Mouse (Mus musculus) hematopoietic stem cell, adult 5-6 weeks (primary cell): Measurements from ENCODE around the gene Nfatc2. TPM values are rescaled to one million over a fixed set of nuclear protein-coding genes. Genes with fewer than 3 reads are reported as not detected.

Source experiments
- ATAC-seq, 2 experiments: fragments of 125-278 bp in 1 of 2; replicated peaks in 1 of 2; 2 replicates each; pipeline ENCODE4 v1.8.0; 2016 to 2017; ENCODE audit warnings: inconsistent platforms in 2 of 2, mild to moderate bottlenecking in 2 of 2, moderate number of reproducible peaks in 2 of 2, low read depth in 1 of 2, moderate TSS enrichment in 1 of 2; ENCODE audit not compliant: low FRiP score in 2 of 2, poor library complexity in 2 of 2, severe bottlenecking in 2 of 2, insufficient read depth in 1 of 2, low TSS enrichment in 1 of 2
- total RNA-seq: library from RNA; stranded (forward); fragments of 172-1452, 232-1000 nt; gene quantifications from 2 replicates; pipeline ENCODE4 v1.2.3, GENCODE M21; 2017

The Nfatc2 gene
- 5.6 and 9.6 TPM in 2 replicates for total RNA-seq

DNA sequence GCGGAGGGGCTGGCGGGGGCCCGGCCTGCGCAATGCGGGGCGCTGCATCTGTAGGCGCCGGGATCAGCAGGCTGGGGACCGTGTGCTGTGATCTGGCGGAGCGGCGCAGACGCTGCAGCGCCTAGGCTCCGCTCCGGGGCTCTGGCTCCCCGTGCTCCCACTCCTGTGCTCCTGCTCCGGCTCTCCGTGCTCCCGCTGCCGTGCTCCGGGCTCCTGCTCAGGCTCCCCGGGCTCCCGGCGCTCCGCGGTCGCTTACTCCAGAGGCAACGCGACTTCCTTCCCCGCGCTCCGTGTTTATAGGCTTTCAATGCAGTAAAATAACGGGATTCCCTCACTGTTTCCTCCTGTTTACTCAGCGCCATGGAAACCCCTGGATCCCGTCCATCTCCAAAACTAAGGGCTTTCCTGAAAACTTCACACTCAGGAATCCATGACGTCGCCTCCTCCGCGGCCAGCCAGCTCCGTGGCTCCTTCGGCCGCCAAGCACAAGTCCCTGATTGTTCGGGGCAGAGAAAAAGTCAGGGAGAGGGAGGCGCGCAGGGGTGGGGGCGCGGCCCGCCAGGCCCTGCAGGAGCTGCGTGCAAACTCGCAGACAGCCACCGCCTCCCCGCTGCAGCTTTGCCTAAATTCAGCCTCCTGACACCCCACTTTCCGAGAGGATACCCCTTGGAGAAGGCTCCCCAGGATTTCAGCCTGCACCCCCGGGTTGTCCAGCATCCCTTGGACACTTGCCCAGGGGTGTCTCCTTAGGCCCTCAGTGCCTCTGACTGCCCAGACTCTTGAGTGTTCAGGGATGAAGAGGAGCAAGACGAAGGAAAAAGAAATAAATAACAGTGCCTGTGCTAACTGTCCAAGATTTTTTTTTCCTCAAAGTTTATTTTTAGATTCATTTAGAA is at the start of gene Nfatc2:
Nfatc2 (minus strand) TSS at position 167 of the 896 bp plus-strand sequence.
- ATAC-seq: peak in 1 of 2 experiments; percentile 18; a peak in 1 of 4 replicates

DNA sequence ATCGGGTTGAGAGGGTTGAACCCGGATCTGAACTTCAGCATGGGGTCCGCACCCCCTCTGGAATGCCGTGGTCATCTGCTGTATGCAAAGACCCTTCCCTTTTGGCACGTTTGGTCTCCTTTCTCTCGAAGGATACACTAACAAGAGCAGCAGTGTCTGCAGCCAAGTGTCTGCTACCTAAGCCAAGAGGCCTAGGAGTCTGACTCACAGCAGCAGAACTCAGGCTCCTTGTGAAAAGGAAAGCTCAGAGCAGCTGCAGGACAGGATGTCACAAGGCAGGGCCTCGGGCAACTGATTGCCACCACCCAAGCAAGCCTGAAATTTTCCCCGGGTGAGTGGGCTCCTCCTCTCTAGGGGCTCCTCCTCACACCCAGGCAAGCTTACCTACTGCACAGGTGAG is 46.7 kb upstream of the Nfatc2 start:
- no peak for ATAC-seq

- ATAC-seq: no peak
Measured at GRCm38 (mm10) chr2:168644855-168645254, 43.4 kb upstream of the Nfatc2 start.

DNA sequence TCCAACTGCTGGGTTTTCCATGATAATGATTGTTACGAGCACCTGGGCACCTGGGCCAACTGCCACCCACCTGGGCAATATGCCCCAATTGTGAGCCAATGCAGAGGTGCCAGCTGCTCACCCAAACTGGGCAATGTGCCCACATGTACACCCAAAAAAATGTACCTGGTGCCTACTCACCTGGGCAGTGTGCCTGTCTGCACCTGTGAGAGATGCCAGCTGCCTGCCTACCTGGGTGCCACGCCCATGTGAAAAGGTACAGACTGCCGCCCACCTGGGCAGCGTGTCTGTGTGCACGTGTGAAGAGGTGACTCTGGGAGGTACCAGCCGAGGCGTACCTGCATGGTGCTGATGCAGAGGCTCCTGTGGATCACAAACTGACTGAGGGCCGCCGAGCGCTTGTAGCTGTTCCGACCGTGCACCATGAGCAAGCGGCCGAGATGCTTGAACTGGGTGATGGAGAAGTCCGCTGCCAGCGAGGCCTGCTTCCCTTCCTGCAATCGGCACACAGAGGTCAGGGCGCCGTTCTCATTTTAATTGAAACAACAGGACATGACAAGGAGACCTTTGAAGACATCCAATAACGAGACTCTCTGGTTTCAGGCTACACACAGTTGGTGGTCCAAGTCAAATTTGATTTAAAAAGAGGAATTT is 42.2 kb upstream of the Nfatc2 start:
- ATAC-seq: no peak

- ATAC-seq: no peak
Measured at GRCm38 (mm10) chr2:168642187-168642586, 40.7 kb upstream of the Nfatc2 start.

DNA sequence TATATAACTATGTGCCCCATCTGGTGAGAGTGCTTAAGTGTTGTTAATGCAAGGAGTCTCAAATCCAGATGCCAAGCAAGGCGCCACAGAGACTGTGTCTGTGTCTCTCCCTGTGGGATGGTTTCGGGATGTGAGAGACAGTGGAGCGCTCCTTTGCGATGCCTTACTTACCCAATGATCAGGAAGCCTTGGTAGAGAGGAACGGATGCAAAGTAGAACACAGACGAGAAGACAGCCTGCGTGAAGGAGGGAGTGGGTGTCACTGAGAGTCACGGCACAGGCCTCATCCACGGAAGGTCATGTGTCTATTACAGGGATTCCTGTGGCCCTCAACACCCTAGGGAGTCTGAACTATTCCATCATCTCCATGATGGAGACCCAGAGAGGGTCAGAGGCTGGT is 39.0 kb upstream of the Nfatc2 start:
- ATAC-seq: no peak

- no peak for ATAC-seq
Measured at GRCm38 (mm10) chr2:168634881-168635280, 33.4 kb upstream of the Nfatc2 start.

DNA sequence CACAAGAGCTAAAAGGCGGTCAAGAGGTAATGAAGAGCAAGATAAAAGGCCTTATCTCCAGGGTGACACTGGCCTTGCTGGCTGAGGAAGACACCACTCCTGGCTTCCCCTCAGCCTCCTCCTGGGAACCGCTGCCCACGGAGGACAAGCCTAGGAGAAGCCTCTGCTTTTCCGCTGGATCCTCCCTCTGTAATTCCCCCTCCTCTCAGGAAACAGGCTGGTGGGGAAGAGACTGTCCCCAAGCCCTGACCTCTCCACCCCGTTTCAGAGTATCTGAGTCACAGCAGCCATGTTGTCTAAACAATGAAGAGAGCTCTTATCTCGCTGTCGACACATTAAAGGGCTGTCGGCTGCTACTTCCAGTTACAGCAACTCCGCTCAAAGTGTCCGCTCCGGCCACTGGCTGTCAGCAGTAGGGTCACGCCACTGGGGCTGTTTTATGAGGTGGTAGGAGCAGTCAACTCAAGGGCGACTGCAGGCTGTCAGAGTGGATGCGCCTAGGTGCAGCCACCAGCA is 31.9 kb upstream of the Nfatc2 start:
- no peak for ATAC-seq

DNA sequence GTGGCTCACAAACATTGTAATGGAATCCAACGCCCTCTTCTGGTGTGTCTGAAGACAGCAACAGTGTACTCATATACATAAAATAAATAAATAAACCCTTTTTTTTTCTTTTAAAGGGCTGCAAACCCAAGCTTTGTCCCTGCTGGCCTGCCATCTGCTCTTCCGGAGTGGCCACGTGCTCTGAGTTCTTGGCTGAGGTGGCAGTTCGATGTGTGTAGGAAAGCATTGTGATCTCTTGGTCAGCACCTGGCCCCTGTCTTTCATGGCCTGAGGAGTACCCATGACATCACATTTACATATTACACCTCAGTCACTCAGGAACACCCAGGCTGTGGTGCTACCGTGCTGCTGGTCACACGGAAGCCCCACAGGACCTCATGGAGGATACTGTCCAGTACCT is 31.1 kb upstream of the Nfatc2 start:
- ATAC-seq: no peak

DNA sequence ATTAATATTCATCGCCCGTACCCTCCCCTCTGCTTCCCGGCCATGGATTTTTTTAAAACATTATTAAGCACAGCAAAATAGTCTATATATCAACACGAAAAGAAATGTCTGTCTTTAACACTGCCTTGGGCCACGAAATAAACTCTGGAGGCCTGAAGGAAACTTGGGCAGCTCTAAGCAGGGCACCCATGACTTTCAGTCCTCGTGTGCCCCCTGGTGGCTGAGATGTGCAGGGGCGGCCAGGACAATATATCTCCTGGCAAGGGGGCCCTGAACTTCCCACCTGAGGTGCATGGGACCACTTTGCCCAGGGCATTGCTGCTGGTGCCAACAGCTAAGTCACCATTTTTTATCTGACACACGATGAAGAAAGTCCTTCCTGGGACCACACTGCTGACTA is 27.3 kb upstream of the Nfatc2 start:
- ATAC-seq: peak; percentile 72 to 80

GRCm38 (mm10) chr2:168627829-168628770 is 26.6 kb upstream of the Nfatc2 start:
- no peak for ATAC-seq

DNA sequence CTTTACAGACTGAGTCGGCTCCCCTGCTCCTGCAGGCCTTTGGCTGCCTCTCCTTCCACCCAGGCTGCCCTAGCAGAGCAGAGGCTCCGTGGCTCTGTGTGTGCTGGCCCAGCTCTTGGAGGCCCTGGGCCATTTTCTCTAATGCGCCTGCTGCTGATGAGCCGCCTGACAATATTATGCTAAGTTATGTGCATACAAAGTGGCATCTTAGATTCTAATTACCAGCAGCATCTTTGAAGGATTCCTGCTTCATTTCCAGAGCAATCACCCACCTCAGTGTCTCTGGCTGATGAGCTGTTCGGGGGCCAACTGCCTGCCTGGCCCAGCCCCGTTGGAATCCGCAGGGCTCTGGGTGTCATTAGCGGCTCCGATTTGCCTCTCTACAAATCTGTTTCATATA is 24.9 kb upstream of the Nfatc2 start:
- ATAC-seq: no peak

DNA sequence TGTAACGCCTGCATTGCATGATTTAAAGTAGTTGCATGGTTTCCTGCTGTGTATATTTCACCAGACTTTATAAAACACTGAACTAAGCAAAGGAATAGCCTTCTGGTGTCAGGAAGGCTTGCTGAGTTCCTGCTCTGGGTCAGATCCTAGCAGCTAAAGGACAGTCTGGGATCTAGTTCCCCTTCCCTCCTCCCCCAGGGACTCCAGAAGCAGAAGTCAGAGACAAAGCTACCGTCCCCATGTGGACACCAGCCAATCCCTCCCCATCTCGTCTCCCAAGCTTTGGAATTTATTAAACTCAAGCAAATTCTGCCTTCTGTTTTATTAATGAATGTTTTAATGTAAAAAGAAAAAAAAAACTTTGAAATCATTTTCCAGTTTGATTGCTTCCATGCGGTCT is 23.6 kb upstream of the Nfatc2 start:
- no peak for ATAC-seq

DNA sequence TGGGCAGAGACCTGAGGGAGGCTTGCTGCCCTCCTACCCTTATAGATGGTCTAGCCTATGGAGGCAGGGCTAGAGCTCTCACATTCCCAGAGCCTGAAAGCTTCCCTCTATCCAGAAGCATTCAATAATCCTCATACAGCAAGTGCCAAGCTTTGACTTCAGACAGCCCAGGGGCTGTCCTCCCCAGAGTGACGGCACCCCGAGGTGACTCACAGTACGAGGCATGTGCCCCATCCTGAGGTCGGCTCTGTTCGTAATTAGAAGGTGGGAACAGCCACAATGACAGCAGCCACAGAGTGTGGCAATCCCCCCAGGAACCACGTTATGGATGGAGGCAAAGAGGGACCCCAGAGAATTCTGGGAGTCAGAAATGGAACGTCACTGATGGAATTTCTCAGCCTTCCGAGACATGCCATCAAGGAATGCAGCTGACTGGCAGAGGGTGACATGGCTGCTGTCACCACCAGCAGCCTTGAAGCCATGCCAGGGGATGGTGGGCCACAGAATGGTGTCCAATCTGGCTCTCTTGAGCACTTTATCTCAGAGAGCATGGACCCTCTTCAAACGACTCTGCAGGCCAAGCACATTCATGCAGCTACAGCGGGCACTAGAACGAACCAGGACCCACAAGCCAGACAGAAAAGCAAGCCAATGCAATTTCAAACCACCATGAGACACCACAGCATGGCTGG is 19.8 kb upstream of the Nfatc2 start:
- ATAC-seq: no peak

DNA sequence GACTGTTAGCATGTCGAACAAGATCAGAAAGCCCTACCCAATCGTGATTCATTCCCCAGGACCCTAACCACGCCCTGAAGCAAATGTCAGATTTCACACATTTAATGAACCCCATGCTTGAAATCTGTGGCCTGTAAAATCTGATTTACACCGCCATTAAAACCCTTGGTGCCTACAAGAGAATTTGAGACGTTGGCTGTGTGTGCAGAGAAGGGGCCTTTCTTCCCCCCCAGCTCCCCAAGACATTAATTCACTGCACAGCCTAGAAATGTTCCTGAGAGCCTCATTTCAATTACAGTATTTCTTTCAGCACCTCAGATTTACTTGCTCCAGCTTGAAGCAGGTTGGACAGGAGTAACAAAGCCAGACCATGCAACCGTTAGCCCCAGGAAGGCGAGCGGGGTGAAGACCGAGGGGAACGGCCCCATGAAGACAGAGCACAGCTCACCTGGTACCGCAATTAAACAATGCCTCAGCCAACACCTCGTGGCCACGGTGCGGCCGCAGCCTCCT is 16.8 kb upstream of the Nfatc2 start:
- no peak for ATAC-seq

DNA sequence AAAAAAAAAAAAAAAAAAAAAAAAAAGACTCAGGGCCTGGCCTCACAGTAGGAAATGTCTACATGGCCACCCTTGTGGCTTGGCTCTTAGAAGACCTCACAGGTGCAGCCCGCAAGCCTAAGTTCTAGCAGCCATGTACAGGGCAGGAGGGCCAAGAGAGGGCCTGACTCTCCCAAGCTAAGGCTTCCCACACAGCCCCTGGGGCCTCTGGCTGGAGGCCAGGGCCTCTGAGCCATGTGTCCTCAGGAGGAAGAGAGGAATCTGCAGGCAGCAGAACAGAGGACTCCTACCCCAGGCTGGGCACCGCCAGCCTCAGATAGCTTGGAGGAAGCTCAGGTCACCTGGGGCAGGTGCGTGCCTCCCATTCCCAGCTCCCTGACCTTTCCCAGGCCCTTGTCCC is 13.7 kb upstream of the Nfatc2 start:
- peak in 1 of 2 experiments; percentile 42; a peak in 1 of 4 replicates for ATAC-seq
